Mouse (Mus musculus) forebrain, postnatal 0 days (tissue): Measurements from ENCODE around the gene Nabp2. TPM values are rescaled to one million over a fixed set of nuclear protein-coding genes. Genes with fewer than 3 reads are reported as not detected.
A peak's percentile ranks its signal among the peaks of the same experiment; 100 is the strongest.

Experiments used
- ATAC-seq: fragments of 200-750 bp; cut with Nextera tagmentation; 2 replicates; pipeline ENCODE4 v1.8.0; 2017; ENCODE audit warnings: mild to moderate bottlenecking, moderate library complexity
- DNase-seq: peaks from one replicate; pipeline ENCODE4 v3.0.0-alpha.2; 2015
- H3K27ac ChIP-seq: fragments of 300-500 bp; sonication (generic); 2 replicates; pipeline ENCODE4 v1.5.1; 2014; ENCODE audit warnings: low read depth, mild to moderate bottlenecking, antibody characterized with exemption, low read length, moderate library complexity, mixed read lengths
- H3K27me3 ChIP-seq: fragments of 300-500 bp; sonication (generic); 2 replicates; pipeline ENCODE4 v1.6.1; 2014; ENCODE audit warnings: mild to moderate bottlenecking, low read length, mixed read lengths; ENCODE audit not compliant: insufficient read depth
- H3K36me3 ChIP-seq: fragments of 300-500 bp; sonication (generic); 2 replicates; pipeline ENCODE4 v1.6.1; 2014; ENCODE audit warnings: mild to moderate bottlenecking, moderate library complexity; ENCODE audit not compliant: insufficient read depth
- H3K4me1 ChIP-seq: fragments of 300-500 bp; sonication (generic); 2 replicates; pipeline ENCODE4 v1.6.1; 2014; ENCODE audit warnings: antibody characterized with exemption; ENCODE audit not compliant: insufficient read depth
- H3K4me2 ChIP-seq: fragments of 300-500 bp; sonication (generic); 2 replicates; pipeline ENCODE4 v1.6.1; 2014; ENCODE audit warnings: low read depth, mild to moderate bottlenecking, moderate library complexity
- H3K4me3 ChIP-seq: fragments of 300-500 bp; sonication (generic); 2 replicates; pipeline ENCODE4 v1.5.1; 2014; ENCODE audit warnings: low read depth, low read length, mixed read lengths
- H3K9ac ChIP-seq: fragments of 300-500 bp; sonication (generic); 2 replicates; pipeline ENCODE4 v1.6.1; 2014; ENCODE audit warnings: mild to moderate bottlenecking
- H3K9me3 ChIP-seq: fragments of 300-500 bp; sonication (generic); 2 replicates; pipeline ENCODE4 v1.6.1; 2016; ENCODE audit warnings: low read length
- CTCF ChIP-seq: sonication (generic); IDR thresholded peaks from 2 replicates; pipeline ENCODE4 v1.5.1; 2016; ENCODE audit warnings: antibody characterized with exemption, control low read depth, low read depth
- WGBS: fragments of 180-500 bp; shearing (Covaris S2); extraction: QIAGEN DNeasy Blood & Tissue Kit; methylation state at CpG from one replicate; pipeline ENCODE4 v1.1.7; 2014; 5-methylcytosine and 5-hydroxymethylcytosine counted together
- polyA plus RNA-seq: library from polyadenylated mRNA; unstranded; fragments of >200 nt; fragmentation: Nextera tagmentation; extraction: Ambion mirVana; gene quantifications from 2 replicates; pipeline ENCODE4 v1.2.1, GENCODE M21; 2015
- total RNA-seq: library from RNA; depleted of rRNA; stranded (reverse); fragments of >200 nt; gene quantifications from 2 replicates; pipeline ENCODE4 v1.2.3, GENCODE M21; 2014

The Nabp2 gene
- total and polyA plus RNA-seq, 2 experiments from 2014 or later = 90.1 to 159 TPM

DNA sequence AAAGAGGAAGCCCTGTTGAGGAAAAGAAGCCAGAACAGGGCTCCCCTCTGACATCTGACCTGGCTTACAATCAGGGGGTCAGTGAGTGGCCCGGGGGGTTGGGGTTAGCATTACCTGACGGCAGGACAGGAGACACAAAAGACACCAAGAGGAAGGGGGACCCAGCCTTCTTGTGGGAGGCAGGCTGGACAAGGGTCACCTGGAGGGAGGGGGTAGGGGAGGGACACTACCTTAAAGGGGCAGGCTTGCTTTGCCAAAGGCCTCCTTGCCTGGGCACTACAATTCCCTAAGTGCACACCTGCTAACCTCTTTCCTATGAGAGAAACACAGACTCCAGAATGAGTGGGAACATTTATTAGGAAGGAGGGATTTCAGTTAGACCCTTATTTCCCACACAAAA, 10.2 kb downstream of the Nabp2 start, which contains the start of gene Slc39a5:
Gene Slc39a5 (minus strand): TSS at position 174 of the 400 bp plus-strand sequence.
- ATAC-seq (no peak), DNase-seq (no peak)
- WGBS = 15% methylated on average over 2 of the region's 2 CpGs
- peaks cover 8% of the 10 kb centered on the region for H3K36me3 ChIP-seq
- H3K4me2 ChIP-seq = no peak within 1 kb of the TSS
- TF ChIP-seq CTCF = no peak
- H3K4me1 ChIP-seq = no peaks in the 10 kb centered on the region
- H3K27ac ChIP-seq = no peak within 1 kb of the TSS
- H3K27me3 ChIP-seq = no peaks in the 10 kb centered on the region
- no peak within 1 kb of the TSS for H3K4me3 ChIP-seq
- no peak within 1 kb of the TSS for H3K9ac ChIP-seq
- no peaks in the 10 kb centered on the region for H3K9me3 ChIP-seq

DNA sequence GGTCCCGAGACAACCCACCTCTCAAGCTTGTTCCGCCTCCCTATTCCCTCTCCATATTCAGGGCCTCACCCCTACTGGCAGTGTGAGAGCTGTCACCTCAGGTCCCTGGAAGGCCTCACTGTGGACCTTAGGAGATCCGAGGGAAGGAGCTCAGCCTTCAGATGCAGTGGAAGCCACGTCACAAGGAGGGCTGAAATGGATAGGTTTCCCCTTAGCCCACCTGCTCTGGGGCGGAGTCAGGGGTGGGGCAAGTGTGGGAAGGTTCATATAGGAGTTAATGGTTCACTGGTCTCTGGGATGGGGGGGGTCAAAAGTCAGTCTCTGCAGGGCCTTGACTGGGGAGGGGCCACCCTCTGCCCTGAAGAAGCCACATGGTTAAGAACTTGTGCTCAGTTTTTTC, 11.0 kb downstream of the Nabp2 start:
- DNase-seq (no peak), ATAC-seq (no peak)
- no peaks in the 10 kb centered on the region for H3K27me3 ChIP-seq
- no peak overlapping the region for H3K4me2 ChIP-seq
- no peaks in the 10 kb centered on the region for H3K9me3 ChIP-seq
- no peak overlapping the region for H3K27ac ChIP-seq
- 37% methylated on average over 5 of the region's 5 CpGs for WGBS
- H3K4me3 ChIP-seq = no peak overlapping the region
- no peak overlapping the region for H3K9ac ChIP-seq
- TF ChIP-seq CTCF = no peak
- peaks cover 5% of the 10 kb centered on the region; the same call in 1 of the 2 replicates for H3K36me3 ChIP-seq
- no peaks in the 10 kb centered on the region for H3K4me1 ChIP-seq

DNA sequence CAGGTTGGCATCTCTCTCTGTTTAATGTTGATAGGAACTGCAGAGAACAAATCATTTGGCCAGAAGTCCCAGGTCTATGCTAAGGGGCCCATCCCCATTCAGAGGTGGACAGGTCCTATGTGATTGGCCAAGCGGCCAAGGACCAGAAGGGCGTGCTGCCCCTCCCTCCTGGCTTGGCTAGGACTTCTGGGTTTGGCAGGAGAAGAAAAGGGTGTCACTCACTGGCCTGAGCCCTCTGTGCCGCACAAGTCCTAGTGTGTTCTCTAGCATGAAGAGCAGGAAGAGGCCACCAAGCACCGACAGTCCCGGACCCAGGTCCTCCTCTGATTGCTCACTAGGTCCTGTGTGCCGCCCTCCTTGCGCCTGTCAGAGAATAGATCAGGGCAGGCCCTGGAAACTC, 13.8 kb downstream of the Nabp2 start:
- H3K4me1 ChIP-seq = no peaks in the 10 kb centered on the region
- H3K4me2 ChIP-seq = no peak overlapping the region
- WGBS = 49% methylated on average over 7 of the region's 7 CpGs
- H3K36me3 ChIP-seq = peaks cover 27% of the 10 kb centered on the region
- TF ChIP-seq CTCF = no peak
- H3K9me3 ChIP-seq = no peaks in the 10 kb centered on the region
- no peak overlapping the region for H3K4me3 ChIP-seq
- H3K27ac ChIP-seq = no peak overlapping the region
- DNase-seq (no peak), ATAC-seq (peak; percentile 51; the same call in 1 of the 2 replicates)
- H3K27me3 ChIP-seq = no peaks in the 10 kb centered on the region
- H3K9ac ChIP-seq = no peak overlapping the region

DNA sequence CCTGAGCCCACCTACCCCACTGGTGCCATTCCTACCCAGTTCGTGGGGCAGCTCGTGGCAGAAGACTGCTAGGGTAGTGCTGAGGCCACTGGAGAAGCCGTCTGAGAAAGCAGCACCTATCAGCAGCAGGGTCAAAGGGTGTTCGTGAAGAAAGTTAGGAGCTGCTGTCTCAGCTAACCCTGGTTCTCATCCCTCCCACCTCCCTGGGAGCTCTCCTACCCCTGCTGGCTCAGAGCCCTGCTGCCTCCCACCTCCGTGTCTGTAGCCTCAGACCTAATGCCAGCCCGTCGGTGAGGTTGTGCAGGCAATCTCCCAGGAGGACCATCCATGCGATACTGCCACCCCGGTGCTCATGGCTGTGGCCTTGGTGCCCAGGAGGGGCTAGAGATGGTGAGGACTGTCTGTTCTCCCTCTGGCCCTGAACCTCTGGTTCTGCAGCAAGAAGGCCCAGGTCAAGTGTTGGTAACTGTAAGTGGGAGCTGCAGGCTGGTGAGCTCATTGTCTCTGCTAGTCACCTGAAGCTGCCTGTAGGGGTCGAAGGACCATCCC, 14.5 kb downstream of the Nabp2 start:
- ATAC-seq (no peak), DNase-seq (no peak)
- Histone ChIP-seq H3K4me1 (no peaks in the 10 kb centered on the region), H3K9ac (no peak overlapping the region), H3K27ac (no peak overlapping the region), H3K27me3 (no peaks in the 10 kb centered on the region), H3K36me3 (peaks cover 33% of the 10 kb centered on the region), H3K4me2 (no peak overlapping the region), H3K4me3 (no peak overlapping the region), H3K9me3 (no peaks in the 10 kb centered on the region)
- 65% methylated on average over 10 of the region's 10 CpGs for WGBS
- TF ChIP-seq CTCF = no peak

DNA sequence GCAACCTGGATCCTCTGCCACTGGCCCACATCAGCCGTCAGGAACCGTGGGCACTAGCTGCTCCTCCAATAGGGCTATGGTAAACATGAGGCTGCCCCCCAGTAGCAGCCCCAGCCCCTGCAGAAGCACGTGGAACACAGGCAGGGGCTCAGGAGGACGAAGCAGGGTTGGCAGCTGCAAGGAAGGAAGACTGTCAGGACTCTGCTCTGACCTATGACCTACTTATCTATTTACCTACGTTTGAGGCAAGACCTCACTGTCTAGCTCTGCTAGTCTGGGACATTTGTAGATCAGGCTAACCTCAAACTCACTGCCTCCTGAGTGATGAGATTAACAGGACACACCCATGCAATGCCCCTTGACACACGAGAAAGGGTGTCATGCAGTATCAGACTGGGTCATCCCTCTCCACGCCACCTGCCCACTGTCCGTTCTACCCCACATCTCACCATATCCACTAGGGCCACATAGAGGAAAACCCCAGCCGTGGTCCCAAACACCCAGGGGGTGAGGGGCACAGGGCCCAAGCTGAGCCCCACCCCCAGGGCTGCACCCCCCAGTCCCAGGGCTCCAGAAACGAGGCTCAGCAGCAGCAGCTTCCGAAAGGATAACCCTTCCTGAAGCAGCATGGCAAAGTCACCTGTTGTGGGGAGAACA, 15.1 kb downstream of the Nabp2 start:
- WGBS = 64% methylated on average over 11 of the region's 11 CpGs
- no peak for TF ChIP-seq CTCF
- no peak overlapping the region for H3K27ac ChIP-seq
- no peaks in the 10 kb centered on the region for H3K27me3 ChIP-seq
- H3K9ac ChIP-seq = no peak overlapping the region
- ATAC-seq (no peak), DNase-seq (no peak)
- H3K4me2 ChIP-seq = no peak overlapping the region
- no peaks in the 10 kb centered on the region for H3K9me3 ChIP-seq
- peaks cover 40% of the 10 kb centered on the region for H3K36me3 ChIP-seq
- H3K4me3 ChIP-seq = no peak overlapping the region
- no peaks in the 10 kb centered on the region for H3K4me1 ChIP-seq

DNA sequence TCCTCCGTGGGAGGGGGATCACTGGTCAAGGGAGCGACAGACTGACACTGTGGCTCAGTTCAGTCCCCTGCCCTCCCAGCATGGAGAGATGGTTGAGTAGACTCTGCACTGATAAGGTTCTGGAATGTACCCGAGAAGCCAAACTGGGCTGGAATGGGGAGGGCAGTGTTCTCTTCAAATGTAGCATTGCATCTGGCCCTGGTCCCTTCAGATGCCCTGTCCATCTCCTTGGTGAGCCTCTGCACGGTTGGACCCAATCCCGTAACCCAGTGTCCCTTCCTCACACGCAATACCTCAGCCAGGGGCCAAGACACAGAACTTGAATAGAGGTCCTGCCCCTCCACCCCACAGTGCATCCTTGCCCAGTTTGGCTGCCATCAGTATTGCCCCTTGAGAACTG, 19.4 kb downstream of the Nabp2 start:
- Histone ChIP-seq H3K9me3 (no peaks in the 10 kb centered on the region), H3K27ac (no peak overlapping the region), H3K36me3 (peaks cover 79% of the 10 kb centered on the region), H3K4me1 (no peaks in the 10 kb centered on the region), H3K4me2 (no peak overlapping the region), H3K27me3 (no peaks in the 10 kb centered on the region), H3K4me3 (no peak overlapping the region), H3K9ac (no peak overlapping the region)
- no peak for DNase-seq
- 68% methylated on average over 6 of the region's 6 CpGs for WGBS
- no peak for ATAC-seq
- TF ChIP-seq CTCF = no peak

DNA sequence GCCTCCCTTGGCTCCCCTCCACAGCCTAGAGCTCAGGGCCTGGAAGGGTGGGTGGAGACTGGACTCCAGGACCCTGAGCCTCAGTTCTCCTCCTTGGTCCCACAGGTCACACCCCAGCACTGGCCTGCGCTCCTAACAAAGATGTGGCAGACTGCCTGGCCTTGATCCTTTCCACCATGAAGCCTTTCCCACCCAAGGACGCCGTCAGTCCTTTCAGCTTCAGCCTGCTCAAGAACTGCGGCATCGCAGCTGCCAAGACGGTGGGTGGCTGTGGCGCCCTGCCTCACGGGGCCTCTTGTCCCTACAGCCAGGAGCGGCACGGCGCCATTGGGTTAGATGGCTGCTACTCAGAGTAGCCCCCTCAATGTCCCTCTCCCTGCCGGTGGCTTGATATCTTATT, 20.9 kb downstream of the Nabp2 start:
- Histone ChIP-seq H3K4me1 (no peaks in the 10 kb centered on the region), H3K9me3 (no peaks in the 10 kb centered on the region), H3K9ac (no peak overlapping the region), H3K4me2 (no peak overlapping the region), H3K27me3 (no peaks in the 10 kb centered on the region), H3K36me3 (peaks cover 91% of the 10 kb centered on the region), H3K4me3 (no peak overlapping the region), H3K27ac (no peak overlapping the region)
- TF ChIP-seq CTCF = no peak
- ATAC-seq = no peak
- 92% methylated on average over 12 of the region's 12 CpGs for WGBS
- no peak for DNase-seq
